Mouse (Mus musculus) olfactory bulb, adult 2 months (tissue): ENCODE measurements around the gene Lancl3. TPM values are rescaled to one million over a fixed set of nuclear protein-coding genes. Genes with fewer than 3 reads are reported as not detected.

Experiments
- H3K27ac ChIP-seq: fragments of 200-500 bp; 2 replicates; pipeline ENCODE4 v1.5.1; 2012; ENCODE audit warnings: low read depth, low read length; ENCODE audit not compliant: insufficient read depth
- H3K4me1 ChIP-seq: fragments of 200-500 bp; 2 replicates; pipeline ENCODE4 v1.6.1; 2012; ENCODE audit warnings: low read length; ENCODE audit not compliant: control insufficient read depth, insufficient read depth
- H3K4me3 ChIP-seq: fragments of 200-500 bp; 2 replicates; pipeline ENCODE4 v1.5.1; 2012; ENCODE audit warnings: mild to moderate bottlenecking, low read depth, low read length, moderate library complexity; ENCODE audit not compliant: insufficient read depth
- CTCF ChIP-seq: fragments of 200-500 bp; IDR thresholded peaks from 2 replicates; pipeline ENCODE4 v1.5.1; 2012; ENCODE audit warnings: low read depth, mild to moderate bottlenecking, low read length, moderate library complexity; ENCODE audit not compliant: insufficient read depth
- POLR2A ChIP-seq: fragments of 200-500 bp; IDR thresholded peaks from 2 replicates; pipeline ENCODE4 v1.6.1; 2012; ENCODE audit warnings: mild to moderate bottlenecking, low read depth, low read length, moderate library complexity; ENCODE audit not compliant: insufficient read depth
- WGBS: fragments of 180-500 bp; shearing (Covaris S2); methylation state at CpG from one replicate; pipeline ENCODE4 v1.1.7; 2018; 5-methylcytosine and 5-hydroxymethylcytosine counted together
- polyA plus RNA-seq: library from polyadenylated mRNA; stranded (reverse); fragments of >200 nt; gene quantifications from 2 replicates; pipeline ENCODE4 v1.2.4, GENCODE M21; 2012; ENCODE audit warnings: low replicate concordance; ENCODE audit not compliant: missing spikeins, insufficient read depth, insufficient read length

The Lancl3 gene
- polyA plus RNA-seq, 1 experiment: not detected

GRCm38 (mm10) chrX:9221736-9222135 lies 22.0 kb downstream of the Lancl3 start:
- TF ChIP-seq CTCF (no peak), POLR2A (no peak)
- Histone ChIP-seq H3K4me3 (no peak overlapping the region), H3K27ac (no peak overlapping the region), H3K4me1 (no peaks in the 10 kb centered on the region)
- WGBS: 51% methylated on average over 4 of the region's 4 CpGs

GRCm38 (mm10) chrX:9222412-9223221 lies 22.9 kb downstream of the Lancl3 start:
- Histone ChIP-seq H3K27ac (no peak overlapping the region), H3K4me1 (no peaks in the 10 kb centered on the region), H3K4me3 (no peak overlapping the region)
- WGBS: 67% methylated on average over 3 of the region's 3 CpGs
- TF ChIP-seq CTCF: no peak
- TF ChIP-seq POLR2A: no peak

GRCm38 (mm10) chrX:9227105-9227504 lies 27.4 kb downstream of the Lancl3 start:
- Histone ChIP-seq H3K27ac (no peak overlapping the region), H3K4me1 (no peaks in the 10 kb centered on the region), H3K4me3 (no peak overlapping the region)
- 74% methylated on average over 2 of the region's 2 CpGs for WGBS
- TF ChIP-seq POLR2A (no peak), CTCF (no peak)

GRCm38 (mm10) chrX:9240737-9241591 lies 41.3 kb downstream of the Lancl3 start:
- Histone ChIP-seq H3K4me3 (no peak overlapping the region), H3K4me1 (no peaks in the 10 kb centered on the region), H3K27ac (no peak overlapping the region)
- TF ChIP-seq POLR2A (no peak), CTCF (no peak)
- 62% methylated on average over 5 of the region's 5 CpGs for WGBS

GRCm38 (mm10) chrX:9243381-9243864 lies 43.7 kb downstream of the Lancl3 start:
- H3K4me3 ChIP-seq: no peak overlapping the region
- WGBS: 63% methylated on average over 8 of the region's 8 CpGs
- H3K4me1 ChIP-seq: no peaks in the 10 kb centered on the region
- TF ChIP-seq POLR2A: no peak
- TF ChIP-seq CTCF: no peak
- no peak overlapping the region for H3K27ac ChIP-seq

- TF ChIP-seq CTCF (no peak), POLR2A (no peak)
- 64% methylated on average over 12 of the region's 12 CpGs for WGBS
- Histone ChIP-seq H3K4me3 (no peak overlapping the region), H3K27ac (no peak overlapping the region), H3K4me1 (no peaks in the 10 kb centered on the region)
These were observed 45.1 kb downstream of the Lancl3 start for GRCm38 (mm10) chrX:9244603-9245336.

- TF ChIP-seq POLR2A (no peak), CTCF (no peak)
- 60% methylated on average over 5 of the region's 5 CpGs for WGBS
These were observed 49.2 kb downstream of the Lancl3 start for GRCm38 (mm10) chrX:9248911-9249310.

GRCm38 (mm10) chrX:9253990-9254389 lies 54.3 kb downstream of the Lancl3 start:
- TF ChIP-seq CTCF (no peak), POLR2A (no peak)
- Histone ChIP-seq H3K27ac (no peak overlapping the region), H3K4me1 (no peaks in the 10 kb centered on the region), H3K4me3 (no peak overlapping the region)
- whole genome bisulfite sequencing: 86% methylated on average over 10 of the region's 10 CpGs

More at GRCm38 (mm10) chrX:9248911-9249310, 49.2 kb downstream of the Lancl3 start:
- no peak overlapping the region for H3K4me3 ChIP-seq
- no peaks in the 10 kb centered on the region for H3K4me1 ChIP-seq
- no peak overlapping the region for H3K27ac ChIP-seq
